Mouse (Mus musculus) liver, embryonic 16.5 days (tissue): Measurements from ENCODE around the gene Ccdc130. TPM values are rescaled to one million over a fixed set of nuclear protein-coding genes. Genes with fewer than 3 reads are reported as not detected.
A peak's percentile ranks its signal among the peaks of the same experiment; 100 is the strongest.

Source experiments
- ATAC-seq: fragments of 200-750 bp; cut with Nextera tagmentation; 2 replicates; pipeline ENCODE4 v1.8.0; 2017; ENCODE audit warnings: low read depth, mild to moderate bottlenecking, moderate number of reproducible peaks, moderate library complexity
- H3K27ac ChIP-seq: fragments of 300-500 bp; sonication (generic); 2 replicates; pipeline ENCODE4 v1.5.1; 2014; ENCODE audit warnings: mild to moderate bottlenecking, low read length
- H3K27me3 ChIP-seq: fragments of 300-500 bp; sonication (generic); 2 replicates; pipeline ENCODE4 v1.6.1; 2014; ENCODE audit warnings: low read depth, low read length, mixed read lengths; ENCODE audit not compliant: control insufficient read depth, insufficient read depth
- H3K36me3 ChIP-seq: fragments of 300-500 bp; sonication (generic); 2 replicates; pipeline ENCODE4 v1.6.1; 2014; ENCODE audit warnings: mild to moderate bottlenecking; ENCODE audit not compliant: control insufficient read depth, insufficient read depth
- H3K4me1 ChIP-seq: fragments of 300-500 bp; sonication (generic); 2 replicates; pipeline ENCODE4 v1.6.1; 2014; ENCODE audit warnings: low read depth, low read length, mixed read lengths; ENCODE audit not compliant: control insufficient read depth
- H3K4me2 ChIP-seq: fragments of 300-500 bp; sonication (generic); 2 replicates; pipeline ENCODE4 v1.6.1; 2014; ENCODE audit warnings: low read depth, low read length, mixed read lengths
- H3K4me3 ChIP-seq: fragments of 300-500 bp; sonication (generic); 2 replicates; pipeline ENCODE4 v1.5.1; 2014; ENCODE audit warnings: low read depth, mild to moderate bottlenecking, low read length
- H3K9ac ChIP-seq: fragments of 300-500 bp; sonication (generic); 2 replicates; pipeline ENCODE4 v1.6.1; 2014; ENCODE audit warnings: low read depth, low read length
- H3K9me3 ChIP-seq: fragments of 300-500 bp; sonication (generic); replicated peaks from 2 replicates; pipeline ENCODE4 v1.6.1; 2016; ENCODE audit warnings: low read length; ENCODE audit not compliant: control insufficient read depth
- WGBS: fragments of 180-500 bp; shearing (Covaris S2); extraction: QIAGEN DNeasy Blood & Tissue Kit; methylation state at CpG from one replicate; pipeline ENCODE4 v1.1.7; 2014; ENCODE audit not compliant: insufficient replicate concordance; 5-methylcytosine and 5-hydroxymethylcytosine counted together
- polyA plus RNA-seq: library from polyadenylated mRNA; unstranded; fragments of >200 nt; fragmentation: Nextera tagmentation; extraction: Ambion mirVana; gene quantifications from 2 replicates; pipeline ENCODE4 v1.2.1, GENCODE M21; 2015

Ccdc130 gene
- polyA plus RNA-seq, 1 experiment from 2014 or later = 6.2 TPM

GRCm38 (mm10) chr8:84249257-84250170 is 20.7 kb downstream of the Ccdc130 start, which contains the start of gene D8Ertd738e:
D8Ertd738e (minus strand) TSS chr8:84249719.
- Histone ChIP-seq H3K9ac (peak within 1 kb of the TSS; percentile 80), H3K4me3 (peak within 1 kb of the TSS; percentile 75), H3K36me3 (peaks cover 17% of the 10 kb centered on the region), H3K27me3 (no peaks in the 10 kb centered on the region), H3K4me1 (peaks cover 9% of the 10 kb centered on the region), H3K27ac (peak within 1 kb of the TSS; percentile 75), H3K4me2 (peak within 1 kb of the TSS; percentile 80), H3K9me3 (no peaks in the 10 kb centered on the region)
- 4% methylated on average over 52 of the region's 52 CpGs for WGBS
- ATAC-seq = peak; percentile 97

DNA sequence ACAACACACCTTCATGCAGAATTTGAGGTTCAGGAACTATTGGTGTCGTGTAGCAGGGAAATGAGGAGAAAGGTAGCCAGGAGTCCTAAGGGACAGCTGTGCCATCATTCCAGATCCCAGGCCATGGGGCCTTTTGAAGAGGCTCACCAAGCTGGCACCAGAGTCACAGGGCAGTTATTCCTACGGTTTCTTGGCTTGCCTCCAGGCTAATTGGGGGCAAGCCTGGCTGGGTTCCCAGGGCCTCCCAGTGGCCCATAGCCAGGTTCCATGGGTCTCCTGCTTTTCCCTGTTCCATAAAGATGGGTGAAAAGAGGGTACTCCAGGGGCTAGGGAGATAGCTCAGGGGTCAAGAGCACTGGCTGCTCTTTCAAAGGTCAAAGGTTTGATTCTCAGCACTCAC is 28.4 kb downstream of the Ccdc130 start:
- Histone ChIP-seq H3K9me3 (no peaks in the 10 kb centered on the region), H3K36me3 (peaks cover 13% of the 10 kb centered on the region), H3K4me2 (no peak overlapping the region), H3K27ac (no peak overlapping the region), H3K27me3 (no peaks in the 10 kb centered on the region), H3K9ac (no peak overlapping the region), H3K4me1 (peaks cover 6% of the 10 kb centered on the region), H3K4me3 (no peak overlapping the region)
- WGBS = 58% methylated on average over 2 of the region's 2 CpGs
- no peak for ATAC-seq

- ATAC-seq = no peak
- H3K9ac ChIP-seq = no peak overlapping the region
Measured at GRCm38 (mm10) chr8:84241167-84241566, 29.0 kb downstream of the Ccdc130 start.

DNA sequence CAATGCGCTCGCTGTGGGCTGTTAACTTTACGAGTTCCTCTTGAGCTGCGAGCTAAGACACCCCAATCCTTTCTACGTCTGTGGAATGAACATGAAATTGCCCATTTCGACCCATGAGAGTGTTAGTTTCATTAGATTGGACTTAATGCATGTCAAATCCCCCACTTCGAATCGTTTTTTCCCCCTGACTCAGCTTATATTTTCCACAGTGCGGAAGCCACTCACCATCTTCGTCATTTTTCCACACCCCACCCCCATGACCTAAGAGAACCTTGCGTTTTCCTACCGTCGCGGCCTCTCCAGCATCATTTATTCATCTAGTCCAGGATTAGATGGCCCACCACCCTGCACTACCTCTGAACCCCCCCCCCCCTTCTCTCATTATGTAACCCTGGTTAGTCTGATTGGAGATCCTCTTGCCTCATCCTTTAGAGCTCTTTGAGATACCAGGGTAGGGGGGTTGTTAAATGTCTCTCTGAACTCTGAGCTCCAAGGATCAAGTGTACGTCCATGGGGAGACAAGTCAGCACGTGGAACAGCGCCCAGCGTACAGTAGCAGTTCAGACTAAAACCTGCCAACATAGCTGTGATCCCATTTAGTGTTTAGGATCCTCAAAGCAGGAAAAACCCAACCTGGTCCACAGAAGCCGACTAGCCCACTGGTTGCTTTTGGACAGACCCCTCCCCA is 32.5 kb downstream of the Ccdc130 start:
- ATAC-seq = no peak
- no peaks in the 10 kb centered on the region for H3K36me3 ChIP-seq
- H3K27me3 ChIP-seq = no peaks in the 10 kb centered on the region
- H3K4me2 ChIP-seq = peak overlapping the region; percentile 96
- H3K27ac ChIP-seq = peak overlapping the region; percentile 81
- no peaks in the 10 kb centered on the region for H3K9me3 ChIP-seq
- WGBS = 15% methylated on average over 19 of the region's 19 CpGs
- H3K4me3 ChIP-seq = peak overlapping the region; percentile 82
- H3K9ac ChIP-seq = peak overlapping the region; percentile 78
- peaks cover 18% of the 10 kb centered on the region for H3K4me1 ChIP-seq

More at GRCm38 (mm10) chr8:84241167-84241566, 29.0 kb downstream of the Ccdc130 start:
- peaks cover 10% of the 10 kb centered on the region for H3K4me1 ChIP-seq
- no peak overlapping the region for H3K27ac ChIP-seq
- H3K4me3 ChIP-seq = no peak overlapping the region
- H3K36me3 ChIP-seq = peaks cover 8% of the 10 kb centered on the region
- 52% methylated on average over 6 of the region's 6 CpGs for WGBS
- H3K27me3 ChIP-seq = no peaks in the 10 kb centered on the region
- H3K9me3 ChIP-seq = no peaks in the 10 kb centered on the region
- H3K4me2 ChIP-seq = no peak overlapping the region

DNA sequence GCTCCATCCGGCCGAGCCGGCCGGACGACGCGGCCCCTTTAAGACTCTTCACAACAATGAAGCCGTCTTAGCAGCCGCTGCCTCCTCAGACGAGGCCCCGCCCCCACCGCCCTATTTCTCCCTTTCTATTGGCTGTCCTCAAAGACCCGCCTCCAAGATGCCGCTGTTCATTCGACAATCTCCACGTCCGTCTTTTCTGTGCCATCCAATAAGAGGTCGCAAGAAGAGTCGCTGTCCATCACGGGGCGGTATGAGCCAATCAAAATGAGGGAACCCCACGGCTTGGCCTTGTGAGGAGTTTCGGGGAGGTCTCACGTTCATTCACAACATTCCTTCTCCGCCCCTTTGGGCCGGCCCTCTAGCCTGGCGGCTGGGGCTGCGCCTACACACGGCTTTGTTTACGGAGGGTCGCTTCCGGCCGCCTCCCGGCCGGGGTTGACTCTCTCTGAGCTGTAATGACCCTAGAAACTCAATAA is 33.1 kb downstream of the Ccdc130 start, which contains the start of gene Zswim4:
Gene Zswim4 (minus strand): TSS at position 58 of the 476 bp plus-strand sequence.
- peak; percentile 99 for ATAC-seq
- Histone ChIP-seq H3K36me3 (no peaks in the 10 kb centered on the region), H3K4me3 (peak within 1 kb of the TSS; percentile 88), H3K9ac (peak within 1 kb of the TSS; percentile 97), H3K9me3 (no peaks in the 10 kb centered on the region), H3K4me1 (peaks cover 18% of the 10 kb centered on the region), H3K4me2 (peak within 1 kb of the TSS; percentile 96), H3K27ac (peak within 1 kb of the TSS; percentile 81), H3K27me3 (no peaks in the 10 kb centered on the region)
- 2% methylated on average over 35 of the region's 35 CpGs for WGBS

DNA sequence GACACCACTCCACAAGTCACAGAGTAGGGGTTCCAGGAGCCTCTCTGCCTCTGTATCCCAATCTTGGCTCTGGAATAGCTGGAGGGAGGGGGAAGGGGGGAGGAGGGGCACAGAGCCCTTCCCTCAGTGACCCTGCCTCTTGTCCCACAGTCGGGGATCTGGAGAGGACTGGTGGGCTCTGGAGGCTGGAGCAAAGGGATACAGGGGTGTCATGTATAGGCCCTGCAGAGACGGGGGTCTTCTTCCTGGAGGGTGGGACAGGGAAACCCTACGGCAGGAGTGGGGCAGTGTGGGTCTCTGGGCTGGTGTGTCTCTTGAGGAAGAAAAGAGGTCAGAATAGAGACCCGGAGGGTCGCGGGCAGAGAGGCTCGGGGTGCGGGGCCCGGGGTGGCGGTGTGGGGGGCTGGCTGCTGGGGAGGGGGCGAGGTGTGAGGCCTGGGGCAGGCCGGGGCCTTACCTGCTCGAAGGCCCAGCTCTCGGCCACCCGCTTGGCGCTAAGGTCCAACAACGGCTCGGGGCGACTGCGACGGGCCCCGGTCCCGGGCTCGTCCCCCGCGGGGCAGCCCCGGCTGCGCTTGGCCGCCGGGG is 33.7 kb downstream of the Ccdc130 start:
- H3K4me2 ChIP-seq = peak overlapping the region; percentile 93
- no peak for ATAC-seq

GRCm38 (mm10) chr8:84235746-84236409 is 34.3 kb downstream of the Ccdc130 start:
- WGBS = 26% methylated on average over 10 of the region's 10 CpGs
- Histone ChIP-seq H3K9me3 (no peaks in the 10 kb centered on the region), H3K9ac (peak overlapping the region; percentile 97), H3K36me3 (no peaks in the 10 kb centered on the region), H3K27me3 (no peaks in the 10 kb centered on the region), H3K4me3 (peak overlapping the region; percentile 88), H3K4me2 (peak overlapping the region; percentile 93), H3K27ac (peak overlapping the region; percentile 62; the same call in 1 of the 2 replicates), H3K4me1 (peaks cover 18% of the 10 kb centered on the region)
- ATAC-seq = no peak

More for the DNA sequence above, 33.7 kb downstream of the Ccdc130 start:
- H3K4me3 ChIP-seq = peak overlapping the region; percentile 88
- peak overlapping the region; percentile 97 for H3K9ac ChIP-seq
- H3K27me3 ChIP-seq = no peaks in the 10 kb centered on the region
- peak overlapping the region; percentile 62 for H3K27ac ChIP-seq
- WGBS = 0% methylated on average over 25 of the region's 30 CpGs
- H3K9me3 ChIP-seq = no peaks in the 10 kb centered on the region
- no peaks in the 10 kb centered on the region for H3K36me3 ChIP-seq
- H3K4me1 ChIP-seq = peaks cover 18% of the 10 kb centered on the region

DNA sequence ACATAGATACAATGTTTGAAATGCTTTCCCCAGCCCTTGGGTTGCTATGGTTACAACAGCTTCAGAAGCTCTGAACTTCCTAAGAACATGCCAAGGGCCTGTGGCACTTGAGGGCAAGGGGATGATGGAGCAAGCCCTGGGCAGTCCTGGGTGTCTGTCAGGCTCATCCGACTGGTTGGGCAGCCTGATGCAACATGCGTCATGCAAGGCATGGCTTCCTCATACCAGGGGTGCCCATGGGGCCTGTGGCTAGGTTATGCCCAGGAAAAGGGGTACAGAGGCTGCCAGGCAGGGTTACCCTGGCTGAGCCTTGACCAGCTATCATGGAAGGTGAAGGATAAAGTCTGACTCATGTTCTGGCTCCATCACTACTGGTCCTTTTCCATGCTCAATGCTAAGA is 37.1 kb downstream of the Ccdc130 start:
- no peak overlapping the region for H3K27ac ChIP-seq
- no peak overlapping the region for H3K9ac ChIP-seq
- 70% methylated on average over 2 of the region's 2 CpGs for WGBS
- H3K36me3 ChIP-seq = no peaks in the 10 kb centered on the region
- ATAC-seq = no peak
- no peaks in the 10 kb centered on the region for H3K27me3 ChIP-seq
- H3K4me1 ChIP-seq = peaks cover 17% of the 10 kb centered on the region
- H3K9me3 ChIP-seq = no peaks in the 10 kb centered on the region
- H3K4me3 ChIP-seq = no peak overlapping the region
- no peak overlapping the region for H3K4me2 ChIP-seq
